Mouse (Mus musculus): ENCODE data around the gene Fndc3b.

DNA sequence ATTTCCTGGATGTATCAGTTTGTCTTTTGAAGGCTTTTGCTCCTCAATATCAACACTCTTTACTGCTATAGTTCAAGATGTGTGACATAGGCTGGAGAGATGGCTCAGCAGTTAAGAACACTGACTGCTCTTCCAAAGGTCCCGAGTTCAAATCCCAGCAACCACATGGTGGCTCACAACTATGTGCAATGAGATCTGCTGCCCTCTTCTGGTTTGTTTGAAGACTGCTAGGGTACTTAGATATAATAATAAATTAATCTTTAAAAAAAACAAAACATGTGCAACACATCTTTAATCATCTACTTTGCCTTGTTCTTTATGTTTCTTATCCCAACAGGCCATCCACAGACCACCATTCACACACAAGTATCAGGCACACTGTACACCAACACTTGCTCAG, 160.7 kb downstream of the Fndc3b start:
- TF ChIP-seq CTCF (IDR thresholded peaks at IDR 0.05; ENCODE audit: low read depth) (peak; percentile 52), EP300 (optimal IDR thresholded peaks at IDR 0.05) (no peak)
